Mouse (Mus musculus): ENCODE results near the gene Actl6a. TPM values are rescaled to one million over a fixed set of nuclear protein-coding genes. Genes with fewer than 3 reads are reported as not detected.

The Actl6a gene
- total and polyA plus RNA-seq, 3 experiments = 17.5 to 122 (median 63.0) TPM

DNA sequence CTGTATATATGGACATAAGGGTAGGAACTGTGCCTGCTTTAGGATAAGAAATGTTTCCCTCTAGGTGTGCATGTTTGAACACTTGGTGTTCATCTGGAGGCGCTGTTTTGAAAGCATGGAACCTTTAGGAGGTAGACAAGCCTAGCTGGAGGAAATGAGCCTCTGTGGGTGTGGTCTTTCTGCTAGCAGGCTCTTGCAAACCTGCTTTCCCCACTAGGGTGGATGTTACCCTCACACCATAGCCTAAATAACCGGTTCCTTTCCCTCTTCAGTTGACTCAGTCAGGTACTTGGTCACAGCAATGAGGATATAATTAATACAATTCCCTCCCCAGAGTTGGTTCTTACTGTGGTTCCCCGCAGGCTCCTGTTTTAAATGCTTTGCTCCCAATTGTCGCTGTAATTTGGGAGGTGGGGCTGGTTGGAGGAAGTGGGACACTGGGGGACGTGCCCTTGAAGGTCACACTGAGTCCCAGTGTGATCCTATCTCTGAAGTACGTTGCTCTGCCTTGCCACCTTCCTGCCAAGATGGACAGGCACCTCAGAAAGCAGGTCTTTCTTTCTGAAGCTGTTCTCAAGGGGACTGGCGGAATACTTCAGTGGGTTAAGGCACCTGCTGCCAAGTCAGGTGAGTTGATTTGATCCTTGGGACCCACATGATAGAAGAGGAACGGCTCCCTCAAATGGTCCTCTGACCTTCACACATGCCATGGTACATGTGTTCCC, 45.1 kb upstream of the Actl6a start:
- TF ChIP-seq TAL1 (conservative IDR thresholded peaks at IDR 0.05; ENCODE audit: low read depth, low read length) (no peak), POLR2AphosphoS5 (IDR thresholded peaks at IDR 0.05; ENCODE audit: insufficient replicate concordance, low read depth, low read length) (no peak), CTCF (IDR thresholded peaks at IDR 0.05; ENCODE audit: low read depth, low read length) (no peak), GATA2 (IDR thresholded peaks at IDR 0.05; ENCODE audit: borderline replicate concordance, low read depth, low read length) (no peak), GATA1 (IDR thresholded peaks at IDR 0.05; ENCODE audit: borderline replicate concordance, low read length) (no peak)
- H3K9me3 ChIP-seq (replicated peaks) = no peaks in the 10 kb centered on the region
- peaks cover 16% of the 10 kb centered on the region for H3K4me1 ChIP-seq (ENCODE audit: insufficient read depth, low read depth, low read length)
- H3K27me3 ChIP-seq (ENCODE audit: insufficient read depth, low read length) = peaks cover 5% of the 10 kb centered on the region; the same call in 1 of the 2 replicates
- H3K4me3 ChIP-seq (ENCODE audit: low read depth, low read length) = no peak overlapping the region
- ATAC-seq (ENCODE audit: extremely low read depth, insufficient number of reproducible peaks, low FRiP score, poor library complexity, severe bottlenecking) (no peak), DNase-seq (ENCODE audit: low spot score) (no peak)
- H3K36me3 ChIP-seq (replicated peaks) = no peaks in the 10 kb centered on the region

DNA sequence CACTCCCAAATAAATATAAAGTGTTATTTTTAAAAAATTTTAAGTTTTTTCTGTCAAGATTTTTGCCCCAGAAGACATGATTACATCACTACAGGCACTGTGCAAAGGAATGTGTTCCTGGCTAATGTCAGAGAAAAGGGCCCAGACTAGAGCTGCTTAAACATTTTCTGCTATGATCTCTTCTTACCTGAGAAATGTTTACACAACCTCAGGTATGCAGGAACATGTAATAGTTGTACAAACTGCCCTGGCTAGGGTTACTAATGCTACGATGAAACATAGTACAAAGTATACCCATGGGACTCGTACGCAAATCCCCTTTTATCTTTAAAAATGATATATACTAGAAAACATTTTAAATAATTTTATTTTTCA, 44.6 kb upstream of the Actl6a start:
- H3K4me1 ChIP-seq (ENCODE audit: insufficient read depth, low read depth, low read length) = peaks cover 16% of the 10 kb centered on the region
- no peak for DNase-seq (ENCODE audit: low spot score)
- no peaks in the 10 kb centered on the region for H3K36me3 ChIP-seq (replicated peaks)
- no peak overlapping the region for H3K4me3 ChIP-seq (ENCODE audit: low read depth, low read length)
- no peak for ATAC-seq (ENCODE audit: extremely low read depth, insufficient number of reproducible peaks, low FRiP score, poor library complexity, severe bottlenecking)
- H3K27me3 ChIP-seq (ENCODE audit: insufficient read depth, low read length) = peaks cover 5% of the 10 kb centered on the region; the same call in 1 of the 2 replicates
- TF ChIP-seq CTCF (IDR thresholded peaks at IDR 0.05; ENCODE audit: low read depth, low read length) (no peak), POLR2AphosphoS5 (IDR thresholded peaks at IDR 0.05; ENCODE audit: insufficient replicate concordance, low read depth, low read length) (no peak), TAL1 (conservative IDR thresholded peaks at IDR 0.05; ENCODE audit: low read depth, low read length) (no peak), GATA2 (IDR thresholded peaks at IDR 0.05; ENCODE audit: borderline replicate concordance, low read depth, low read length) (no peak), GATA1 (IDR thresholded peaks at IDR 0.05; ENCODE audit: borderline replicate concordance, low read length) (no peak)
- no peaks in the 10 kb centered on the region for H3K9me3 ChIP-seq (replicated peaks)

DNA sequence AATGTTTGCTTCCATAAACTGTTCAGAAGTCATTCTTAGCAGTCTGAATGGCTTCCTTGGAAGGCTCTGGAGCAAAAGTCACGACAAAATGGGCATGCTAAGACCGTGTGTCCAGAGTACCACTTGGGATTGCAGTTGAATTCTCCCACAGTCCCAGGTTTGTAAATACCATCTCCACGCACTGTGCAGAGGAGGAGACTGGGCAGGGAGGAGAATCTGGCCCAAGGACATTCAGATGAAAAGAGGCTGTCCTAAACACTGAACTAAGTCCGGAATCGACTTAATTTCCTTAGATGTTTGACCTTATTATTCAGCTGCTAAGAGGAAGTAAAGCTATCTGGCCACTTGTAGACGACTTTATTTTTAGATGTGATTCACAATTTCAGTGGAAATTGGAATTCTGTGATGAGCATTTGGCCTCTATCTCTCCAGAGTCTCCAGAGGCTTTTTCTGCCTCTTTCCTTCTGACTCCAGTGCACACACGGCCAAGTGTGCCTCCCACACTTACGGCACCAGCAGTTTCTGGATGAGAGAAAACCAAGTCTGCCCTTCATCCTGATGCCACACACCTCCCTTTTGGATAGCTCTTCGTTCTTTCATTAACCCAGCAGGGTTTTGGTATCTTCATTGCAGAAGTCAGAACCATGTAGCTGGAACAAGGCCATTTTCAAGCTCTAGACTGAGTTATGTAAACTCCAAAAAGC, 37.7 kb upstream of the Actl6a start:
- Histone ChIP-seq H3K27me3 (ENCODE audit: insufficient read depth, low read length) (0 out of 2 replicates have a peak, but pooled peaks cover 3% of the 10 kb centered on the region), H3K9me3 (replicated peaks) (no peaks in the 10 kb centered on the region), H3K4me1 (ENCODE audit: insufficient read depth, low read depth, low read length) (no peaks in the 10 kb centered on the region), H3K4me3 (ENCODE audit: low read depth, low read length) (no peak overlapping the region), H3K36me3 (replicated peaks) (no peaks in the 10 kb centered on the region)
- ATAC-seq (ENCODE audit: extremely low read depth, insufficient number of reproducible peaks, low FRiP score, poor library complexity, severe bottlenecking) (no peak), DNase-seq (ENCODE audit: low spot score) (no peak)
- no peak for TF ChIP-seq TAL1 (conservative IDR thresholded peaks at IDR 0.05; ENCODE audit: low read depth, low read length)
- no peak for TF ChIP-seq GATA2 (IDR thresholded peaks at IDR 0.05; ENCODE audit: borderline replicate concordance, low read depth, low read length)
- no peak for TF ChIP-seq POLR2AphosphoS5 (IDR thresholded peaks at IDR 0.05; ENCODE audit: insufficient replicate concordance, low read depth, low read length)
- TF ChIP-seq CTCF (IDR thresholded peaks at IDR 0.05; ENCODE audit: low read depth, low read length) = no peak
- TF ChIP-seq GATA1 (IDR thresholded peaks at IDR 0.05; ENCODE audit: borderline replicate concordance, low read length) = no peak

DNA sequence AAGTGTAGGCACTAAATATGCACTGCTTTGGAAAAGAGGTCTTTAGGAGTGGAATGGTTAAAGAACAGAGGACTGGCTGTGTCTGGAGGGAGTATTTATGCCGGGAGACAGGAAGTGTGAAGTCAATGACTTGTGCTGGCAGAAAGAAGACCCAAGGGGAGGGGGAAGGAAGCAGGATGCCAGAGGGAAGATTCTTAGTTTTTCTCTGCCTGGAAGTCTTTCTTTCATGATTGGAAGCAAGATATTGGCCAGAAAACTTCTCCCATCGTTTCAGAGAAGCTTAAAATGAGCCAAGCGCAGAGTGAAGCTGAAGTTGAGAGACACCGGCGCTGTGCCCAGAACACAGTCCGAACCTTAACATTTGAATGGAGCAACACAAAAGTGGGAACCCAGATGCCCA, 36.9 kb upstream of the Actl6a start:
- Histone ChIP-seq H3K36me3 (replicated peaks) (no peaks in the 10 kb centered on the region), H3K4me1 (ENCODE audit: insufficient read depth, low read depth, low read length) (no peaks in the 10 kb centered on the region), H3K4me3 (ENCODE audit: low read depth, low read length) (no peak overlapping the region), H3K9me3 (replicated peaks) (no peaks in the 10 kb centered on the region), H3K27me3 (ENCODE audit: insufficient read depth, low read length) (0 out of 2 replicates have a peak, but pooled peaks cover 3% of the 10 kb centered on the region)
- no peak for ATAC-seq (ENCODE audit: extremely low read depth, insufficient number of reproducible peaks, low FRiP score, poor library complexity, severe bottlenecking)
- no peak for DNase-seq (ENCODE audit: low spot score)
- TF ChIP-seq POLR2AphosphoS5 (IDR thresholded peaks at IDR 0.05; ENCODE audit: insufficient replicate concordance, low read depth, low read length) = no peak
- no peak for TF ChIP-seq CTCF (IDR thresholded peaks at IDR 0.05; ENCODE audit: low read depth, low read length)
- TF ChIP-seq GATA1 (IDR thresholded peaks at IDR 0.05; ENCODE audit: borderline replicate concordance, low read length) = no peak
- no peak for TF ChIP-seq TAL1 (conservative IDR thresholded peaks at IDR 0.05; ENCODE audit: low read depth, low read length)
- TF ChIP-seq GATA2 (IDR thresholded peaks at IDR 0.05; ENCODE audit: borderline replicate concordance, low read depth, low read length) = no peak

DNA sequence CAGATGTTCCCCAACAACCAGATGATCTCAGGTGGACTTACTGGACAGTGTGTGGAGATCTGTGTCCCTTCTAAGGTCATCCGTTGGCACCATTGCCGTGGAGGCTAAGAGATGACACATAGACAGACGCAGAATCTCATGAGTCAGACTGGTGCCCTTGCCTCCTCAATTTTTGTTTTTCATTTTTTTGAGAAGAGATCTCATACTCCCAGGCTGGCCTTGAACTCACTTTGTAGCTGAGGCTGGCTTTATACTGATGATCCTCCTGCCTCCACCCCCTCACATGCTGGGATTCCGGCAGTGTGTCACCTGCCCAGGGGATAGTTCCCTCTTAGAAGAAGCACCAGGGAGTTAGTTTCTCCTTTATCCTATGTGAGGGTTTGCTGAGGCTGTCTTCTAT, 35.9 kb upstream of the Actl6a start:
- H3K4me3 ChIP-seq (ENCODE audit: low read depth, low read length) = no peak overlapping the region
- 0 out of 2 replicates have a peak, but pooled peaks cover 3% of the 10 kb centered on the region for H3K27me3 ChIP-seq (ENCODE audit: insufficient read depth, low read length)
- no peaks in the 10 kb centered on the region for H3K4me1 ChIP-seq (ENCODE audit: insufficient read depth, low read depth, low read length)
- ATAC-seq (ENCODE audit: extremely low read depth, insufficient number of reproducible peaks, low FRiP score, poor library complexity, severe bottlenecking) = no peak
- H3K36me3 ChIP-seq (replicated peaks) = no peaks in the 10 kb centered on the region
- H3K9me3 ChIP-seq (replicated peaks) = no peaks in the 10 kb centered on the region
- no peak for TF ChIP-seq GATA1 (IDR thresholded peaks at IDR 0.05; ENCODE audit: borderline replicate concordance, low read length)
- TF ChIP-seq POLR2AphosphoS5 (IDR thresholded peaks at IDR 0.05; ENCODE audit: insufficient replicate concordance, low read depth, low read length) = no peak
- no peak for TF ChIP-seq GATA2 (IDR thresholded peaks at IDR 0.05; ENCODE audit: borderline replicate concordance, low read depth, low read length)
- TF ChIP-seq TAL1 (conservative IDR thresholded peaks at IDR 0.05; ENCODE audit: low read depth, low read length) = no peak
- no peak for DNase-seq (ENCODE audit: low spot score)

DNA sequence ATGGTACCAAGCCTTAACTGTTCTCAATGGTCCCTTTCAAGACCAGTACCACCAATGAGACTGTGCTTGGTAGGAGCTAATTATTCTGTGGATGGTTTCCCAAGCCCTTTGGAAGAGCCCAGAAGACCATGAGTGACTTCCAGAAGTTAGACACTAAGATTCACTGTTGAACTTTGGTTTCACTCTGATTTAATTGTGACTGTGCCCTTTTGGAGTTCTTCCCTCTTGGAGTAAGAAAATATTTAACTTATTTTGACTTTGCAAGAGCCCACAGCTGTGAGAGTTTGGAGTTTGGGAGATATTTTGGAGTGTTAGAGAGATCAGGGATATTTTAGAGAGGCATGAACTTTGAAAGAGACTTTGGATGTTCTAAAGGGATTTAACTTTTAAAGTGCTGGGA, 32.9 kb upstream of the Actl6a start:
- Histone ChIP-seq H3K9me3 (replicated peaks) (peaks cover 4% of the 10 kb centered on the region; the same call in 1 of the 2 replicates), H3K27me3 (ENCODE audit: insufficient read depth, low read length) (peaks cover 4% of the 10 kb centered on the region; the same call in 1 of the 2 replicates), H3K4me3 (ENCODE audit: low read depth, low read length) (no peak overlapping the region), H3K4me1 (ENCODE audit: insufficient read depth, low read depth, low read length) (no peaks in the 10 kb centered on the region; the same call in 1 of the 2 replicates), H3K36me3 (replicated peaks) (no peaks in the 10 kb centered on the region)
- DNase-seq (ENCODE audit: low spot score) (no peak), ATAC-seq (ENCODE audit: extremely low read depth, insufficient number of reproducible peaks, low FRiP score, poor library complexity, severe bottlenecking) (no peak)
- TF ChIP-seq GATA2 (IDR thresholded peaks at IDR 0.05; ENCODE audit: borderline replicate concordance, low read depth, low read length) = no peak
- TF ChIP-seq POLR2AphosphoS5 (IDR thresholded peaks at IDR 0.05; ENCODE audit: insufficient replicate concordance, low read depth, low read length) = no peak
- TF ChIP-seq TAL1 (conservative IDR thresholded peaks at IDR 0.05; ENCODE audit: low read depth, low read length) = no peak
